Mouse (Mus musculus) megakaryocyte, embryonic 14.5 days (primary cell): ENCODE measurements around the gene Pfas.

Experiments used
- FLI1 ChIP-seq: IDR thresholded peaks from 2 replicates; pipeline ENCODE4 v1.6.1; 2012; ENCODE audit warnings: low read length, inconsistent platforms, mixed read lengths
- GATA1 ChIP-seq: IDR thresholded peaks from 3 replicates; pipeline ENCODE4 v1.6.1; 2012; ENCODE audit warnings: mixed read lengths, low read length, inconsistent platforms, borderline replicate concordance

DNA sequence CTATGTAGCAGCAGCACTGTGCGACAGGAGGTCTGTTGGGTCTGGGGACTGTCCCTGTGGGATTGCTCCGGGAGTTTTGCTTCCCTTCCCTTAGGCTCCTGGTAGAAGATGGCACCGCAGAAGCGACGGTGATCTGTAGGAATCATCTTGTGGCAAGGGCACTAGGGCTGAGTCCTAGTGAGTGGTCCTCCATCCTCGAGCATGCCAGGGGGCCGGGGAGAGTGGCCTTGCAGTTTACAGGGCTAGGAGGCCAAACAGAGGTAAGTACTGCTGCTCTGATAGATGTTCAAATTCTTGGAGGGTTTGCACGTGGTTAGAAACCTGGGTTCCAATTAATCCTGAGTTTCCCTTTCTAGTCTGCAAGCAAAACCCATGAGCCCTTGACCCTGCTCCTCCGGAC lies 27.2 kb upstream of the Pfas start:
- no peak for TF ChIP-seq GATA1
- TF ChIP-seq FLI1 = no peak
